Mouse (Mus musculus) G1E (cell line): ENCODE measurements around the gene Slc4a3.

Experiments used
- CTCF ChIP-seq: IDR thresholded peaks from 2 replicates; pipeline ENCODE4 v1.5.1; 2012; ENCODE audit warnings: low read depth, low read length, inconsistent platforms, mixed read lengths
- GATA1 ChIP-seq: IDR thresholded peaks from 2 replicates; pipeline ENCODE4 v1.6.1; 2012; ENCODE audit warnings: borderline replicate concordance, low read length, inconsistent platforms, mixed read lengths
- GATA2 ChIP-seq: IDR thresholded peaks from 2 replicates; pipeline ENCODE4 v1.6.1; 2012; ENCODE audit warnings: low read depth, low read length, inconsistent platforms, borderline replicate concordance
- TAL1 ChIP-seq: conservative IDR thresholded peaks from 2 replicates; pipeline ENCODE4 v1.6.1; 2012; ENCODE audit warnings: low read depth, low read length, inconsistent platforms, mixed read lengths

DNA sequence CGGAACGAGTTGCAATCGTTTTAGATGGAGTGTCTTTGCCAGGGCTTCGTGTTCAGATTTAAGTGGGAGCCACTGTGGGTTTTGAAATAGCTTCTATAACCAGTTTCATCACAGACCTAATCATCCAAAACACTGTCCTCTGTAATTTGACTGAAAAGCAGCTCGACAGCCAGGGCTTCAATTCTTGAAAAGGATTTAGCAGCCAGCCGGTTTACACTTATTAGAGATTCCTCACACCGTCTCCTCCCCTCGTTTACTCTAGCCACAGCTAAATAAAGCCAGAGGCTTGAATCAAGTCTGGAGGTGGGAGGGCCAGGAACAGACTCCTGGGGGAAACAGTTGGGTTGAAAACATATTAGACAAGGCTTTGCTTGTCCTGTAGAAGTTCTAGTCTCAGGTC, 64.5 kb downstream of the Slc4a3 start:
- TF ChIP-seq CTCF, result no peak
- no peak for TF ChIP-seq TAL1
- TF ChIP-seq GATA1, result no peak
- TF ChIP-seq GATA2, result no peak
